Mouse (Mus musculus): Measurements from ENCODE around the gene Rbm19.
A peak's percentile ranks its signal among the peaks of the same experiment; 100 is the strongest.

Gene Rbm19

GRCm38 (mm10) chr5:120171865-120172728 is 55.8 kb downstream of the Rbm19 start:
- peak; percentile 8 for DNase-seq

DNA sequence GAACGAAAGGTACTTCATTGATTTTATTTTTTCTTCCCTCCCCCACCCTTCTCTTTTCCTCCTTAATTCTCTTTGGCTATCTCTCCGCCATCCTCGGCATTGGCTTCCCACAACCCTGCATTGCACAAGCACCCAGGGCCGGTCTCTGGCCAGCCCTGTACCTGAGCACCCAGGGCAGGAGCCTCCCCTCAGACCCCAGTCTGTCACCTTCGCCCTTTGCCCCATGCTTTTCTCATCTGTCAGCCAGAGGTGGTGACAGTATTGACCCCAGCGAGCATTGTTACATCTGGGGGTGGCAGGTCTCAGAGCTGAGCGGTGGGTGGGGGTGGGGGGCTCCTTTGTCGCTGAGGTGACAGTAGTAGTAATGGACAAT is 56.5 kb downstream of the Rbm19 start:
- DNase-seq: no peak

DNA sequence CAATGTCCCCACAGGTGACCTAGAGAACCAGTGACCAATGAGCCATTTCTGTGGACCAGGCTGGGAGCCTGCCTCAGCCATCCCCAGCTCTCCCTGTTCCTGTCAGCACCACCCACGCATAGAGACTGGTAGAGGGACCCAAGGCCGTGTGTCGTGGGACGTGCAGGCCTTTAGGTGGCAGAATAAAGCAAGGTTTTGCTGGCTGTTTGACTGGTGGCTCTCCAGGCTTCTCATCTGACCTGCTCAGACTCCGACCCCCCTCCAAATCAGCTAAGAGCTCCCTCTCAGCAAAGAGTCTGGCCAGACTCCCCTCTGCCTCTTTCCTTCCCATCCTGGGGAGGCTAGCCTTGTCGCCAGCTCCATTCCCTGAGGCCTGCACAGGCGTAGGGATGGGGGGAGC is 58.1 kb downstream of the Rbm19 start:
- DNase-seq: peak; percentile 64

GRCm38 (mm10) chr5:120175217-120175616 is 59.0 kb downstream of the Rbm19 start:
- DNase-seq: no peak

DNA sequence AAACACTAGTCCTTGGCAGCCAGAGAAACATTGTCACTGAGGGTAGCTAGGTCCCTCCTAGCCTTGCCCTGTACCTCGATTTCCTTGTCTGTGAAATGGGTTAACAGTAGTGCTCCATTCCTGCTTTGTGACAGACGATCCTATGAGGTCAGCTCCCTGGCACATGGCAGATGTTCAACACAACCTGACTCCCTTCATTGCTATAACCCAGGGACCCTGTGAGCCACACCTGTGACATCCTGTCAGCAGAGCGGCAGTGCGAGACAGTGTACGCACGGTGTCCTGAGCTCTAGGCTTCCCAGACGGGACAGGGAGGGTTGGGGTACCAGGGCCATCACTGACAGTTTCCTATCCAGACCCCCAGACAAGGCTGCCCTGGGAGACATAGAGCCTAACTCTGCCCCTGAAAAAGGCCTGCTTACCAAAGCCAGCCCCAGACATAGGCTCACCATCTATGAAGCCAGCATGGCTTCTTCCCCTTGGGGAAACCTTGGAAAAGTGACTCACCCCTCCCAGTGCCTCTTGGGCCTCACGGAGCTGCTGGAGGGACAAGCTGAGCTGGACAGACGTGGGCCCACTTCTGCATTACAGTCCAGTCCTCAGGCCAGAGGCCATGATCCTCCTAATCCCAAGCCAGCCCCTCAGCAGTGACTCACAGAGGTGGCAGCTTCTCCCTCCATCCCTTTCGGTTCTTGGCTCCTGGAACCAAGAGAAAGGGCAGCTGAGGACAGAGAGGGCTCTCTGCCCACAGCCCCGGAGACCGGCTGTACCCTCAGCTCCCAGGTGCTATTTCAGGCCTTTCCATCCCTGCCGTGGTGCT is 60.2 kb downstream of the Rbm19 start:
- DNase-seq: peak; percentile 73

- DNase-seq: no peak
Observed at GRCm38 (mm10) chr5:120177066-120177340, 60.7 kb downstream of the Rbm19 start.

GRCm38 (mm10) chr5:120180102-120180501 is 63.8 kb downstream of the Rbm19 start:
- DNase-seq: peak; percentile 35

DNA sequence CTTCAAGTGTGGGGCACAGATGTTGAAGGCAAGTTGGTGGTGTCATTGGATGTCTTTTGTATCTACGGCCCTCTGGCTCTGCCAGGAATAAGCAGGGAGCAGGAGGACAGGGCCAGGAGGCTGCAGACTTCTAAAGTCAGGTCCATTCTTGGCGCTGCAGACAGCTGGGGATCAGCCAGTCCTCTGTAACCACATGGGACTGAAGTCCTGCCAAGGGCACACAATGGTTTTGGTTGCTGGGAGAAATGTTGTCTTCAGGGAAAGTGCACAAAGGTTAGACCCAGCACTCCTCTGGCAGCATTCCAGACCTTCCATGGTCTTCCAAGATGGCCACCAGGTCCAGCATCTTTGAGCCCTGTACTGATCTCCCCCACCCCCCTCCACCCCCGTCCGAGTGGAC is 65.1 kb downstream of the Rbm19 start:
- no peak for DNase-seq

- DNase-seq: no peak
Observed at GRCm38 (mm10) chr5:120183321-120183720, 67.1 kb downstream of the Rbm19 start.

DNA sequence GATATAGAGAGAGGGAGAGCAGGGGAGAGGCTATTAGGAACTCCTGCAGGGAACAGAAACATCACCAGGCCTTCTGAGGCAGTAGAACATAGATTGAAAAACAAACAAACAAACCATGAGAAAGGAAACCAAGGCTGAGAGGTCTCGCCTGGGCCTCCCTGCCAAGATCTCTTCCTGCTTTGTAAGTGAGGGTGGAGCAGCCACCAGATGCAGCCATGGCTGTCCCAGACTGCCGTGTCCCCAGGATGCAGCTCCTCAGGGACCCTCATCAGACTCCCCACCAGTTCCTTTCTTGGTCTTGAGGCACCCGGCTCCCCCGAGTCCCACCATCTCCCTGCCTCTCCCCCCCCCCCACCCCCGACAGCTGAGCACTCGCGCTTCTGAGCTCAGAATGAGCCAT is 67.5 kb downstream of the Rbm19 start:
- no peak for DNase-seq

DNA sequence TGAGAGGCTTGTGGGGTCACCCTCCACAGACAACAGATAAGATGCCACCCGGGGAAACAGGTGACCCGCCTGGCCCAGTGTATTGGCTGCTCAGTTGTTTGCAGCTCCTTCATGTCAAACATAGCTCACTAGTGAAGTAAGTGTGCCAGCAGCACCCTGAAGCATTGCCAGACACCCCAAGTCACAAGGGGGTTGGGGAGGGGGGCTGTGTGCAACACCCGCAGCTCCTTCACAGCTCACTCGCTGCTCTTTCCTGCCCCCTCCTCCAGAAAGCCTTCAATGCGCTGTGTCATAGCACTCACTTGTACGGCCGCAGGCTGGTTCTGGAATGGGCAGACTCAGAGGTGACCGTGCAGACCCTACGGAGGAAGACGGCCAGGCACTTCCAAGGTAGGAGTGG is 69.7 kb downstream of the Rbm19 start:
- DNase-seq: no peak

DNA sequence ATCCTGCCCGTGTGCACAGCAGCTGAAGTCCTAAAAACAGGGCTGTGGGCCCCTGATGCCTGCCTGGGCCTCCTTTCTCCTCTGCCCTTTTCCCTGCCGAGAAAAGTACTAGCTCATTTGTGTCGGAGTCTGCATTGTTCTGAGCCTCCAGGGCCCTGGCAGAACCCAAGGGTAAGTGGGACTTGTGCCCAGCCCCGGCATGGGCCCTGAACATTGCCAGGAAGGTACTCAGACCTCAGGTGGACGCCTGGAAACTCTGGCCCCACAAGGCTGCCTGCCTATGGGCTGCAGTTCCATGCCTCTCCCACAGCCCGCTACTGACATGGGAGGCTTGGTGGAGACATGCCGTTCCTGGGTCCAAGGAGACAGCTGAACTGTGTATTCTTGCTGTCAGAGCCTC is 72.3 kb downstream of the Rbm19 start:
- DNase-seq: peak; percentile 84

DNA sequence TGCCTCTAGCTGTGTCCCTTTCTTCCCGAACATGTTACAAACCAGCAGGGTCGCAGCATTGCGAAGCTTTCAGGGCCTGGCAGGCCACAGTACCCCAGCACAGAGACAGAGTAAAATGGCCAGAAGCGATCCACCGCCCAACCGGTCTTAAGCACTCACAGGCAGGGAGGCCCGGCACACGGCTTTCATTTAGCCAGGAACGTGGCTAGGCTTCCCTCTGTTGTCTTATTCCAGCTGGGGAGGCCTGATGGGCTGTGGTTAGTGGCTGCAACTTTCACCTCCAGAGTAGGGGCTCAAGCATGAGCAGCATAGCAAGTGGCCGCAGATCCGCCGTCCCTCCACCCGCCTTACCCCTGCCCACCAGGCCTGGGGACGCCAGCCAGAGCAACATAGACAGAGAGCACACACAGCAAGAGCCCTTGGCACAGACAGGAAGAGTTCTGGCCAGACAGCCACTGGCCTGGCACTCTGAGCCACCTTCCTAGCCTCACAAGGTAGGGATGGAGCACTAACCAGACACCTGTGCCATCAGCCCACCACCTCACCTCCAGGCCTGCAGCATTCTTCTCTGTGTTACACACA is 73.8 kb downstream of the Rbm19 start:
- DNase-seq: no peak

DNA sequence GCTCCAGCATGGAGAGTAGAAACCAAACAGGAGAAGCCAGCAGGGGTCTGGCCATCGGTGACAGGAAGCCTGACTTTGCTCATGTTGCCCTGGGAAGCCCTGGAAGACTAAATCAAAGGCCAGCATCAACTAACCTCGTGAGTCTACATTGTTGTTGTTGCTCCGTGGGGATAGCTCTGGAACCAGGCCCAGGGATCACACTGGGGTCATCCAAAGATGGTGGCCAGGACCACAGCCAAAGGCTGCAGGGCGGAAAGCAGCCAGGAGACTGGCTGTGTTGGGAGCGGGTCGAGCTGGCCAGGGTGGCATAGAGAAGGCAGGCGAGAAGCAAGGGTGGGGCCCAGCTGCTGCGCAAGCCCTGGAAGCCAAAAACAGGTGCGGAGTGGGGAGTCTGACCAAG is 75.4 kb downstream of the Rbm19 start:
- DNase-seq: no peak

DNA sequence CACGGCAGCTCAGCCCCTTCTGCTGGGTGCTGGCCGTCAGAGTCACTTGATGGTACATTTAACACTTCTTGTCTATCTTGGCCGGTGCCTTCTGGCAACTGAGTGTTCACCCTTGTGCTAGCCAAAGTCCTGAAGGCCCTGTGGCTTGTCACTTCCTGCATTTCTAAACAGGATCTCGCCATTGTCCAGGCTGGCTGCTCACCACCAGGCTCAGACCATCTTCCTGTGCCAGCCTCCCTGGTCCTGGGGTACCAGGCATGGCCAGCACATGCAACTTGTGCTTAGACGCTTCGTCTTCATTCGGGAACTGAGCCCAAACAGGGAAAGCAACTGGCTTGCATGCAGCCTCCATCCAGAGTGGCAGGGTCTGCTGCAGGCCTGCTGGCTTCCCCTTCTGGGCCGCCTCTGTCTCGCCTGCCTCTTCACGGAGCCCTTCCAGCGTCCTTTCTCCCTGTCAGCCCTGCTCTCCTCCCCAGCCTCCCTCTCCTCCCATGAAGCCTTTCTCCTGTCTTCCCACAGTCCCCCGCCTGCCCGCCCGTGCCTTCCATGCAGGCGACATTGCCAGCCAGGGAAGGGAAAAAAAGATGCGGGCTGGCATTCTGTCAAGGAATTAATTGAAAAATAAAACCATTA is 78.2 kb downstream of the Rbm19 start:
- DNase-seq: no peak

- no peak for DNase-seq
Observed at GRCm38 (mm10) chr5:120194948-120195347, 78.7 kb downstream of the Rbm19 start.

DNA sequence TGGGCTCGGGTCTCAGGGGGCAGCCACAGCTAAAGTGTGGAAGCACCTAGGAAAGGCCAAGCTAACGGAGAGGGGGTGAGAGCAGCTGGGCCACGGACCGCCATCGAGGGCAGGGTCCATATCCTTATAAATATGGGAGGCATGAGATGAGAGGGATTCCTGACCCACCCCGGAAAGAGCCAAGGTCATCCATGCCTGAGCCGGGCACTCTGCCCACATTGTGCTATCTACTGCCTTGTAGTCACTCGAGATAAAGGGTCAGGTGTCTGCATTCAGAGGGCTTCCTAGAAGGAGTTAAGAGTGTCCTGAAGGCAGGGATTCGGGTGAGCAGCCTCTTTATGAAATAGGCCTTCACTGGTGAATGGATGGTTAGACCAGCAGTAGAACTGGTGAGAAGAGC is 80.6 kb downstream of the Rbm19 start:
- DNase-seq: no peak

GRCm38 (mm10) chr5:120197813-120198387 is 81.6 kb downstream of the Rbm19 start:
- DNase-seq: no peak

GRCm38 (mm10) chr5:120199865-120200264 is 83.6 kb downstream of the Rbm19 start:
- DNase-seq: no peak

DNA sequence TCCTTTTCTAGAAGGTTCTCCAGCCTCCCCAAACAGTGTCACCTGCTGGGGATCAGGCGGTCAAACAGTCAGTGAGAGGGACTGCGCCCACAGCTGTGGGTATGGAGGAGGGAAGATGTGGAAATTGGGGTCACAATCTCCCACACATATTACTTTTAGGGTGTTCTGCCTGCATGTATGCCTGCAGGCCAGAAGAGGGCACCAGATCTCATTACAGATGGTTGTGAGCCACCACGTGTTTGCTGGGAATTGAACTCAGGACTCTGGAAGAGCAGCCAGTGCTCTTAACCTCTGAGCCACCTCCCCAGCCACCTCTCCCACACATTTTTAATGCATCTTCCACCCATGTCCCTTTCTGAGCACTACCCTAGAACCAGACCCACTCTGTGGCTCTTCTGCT is 88.1 kb downstream of the Rbm19 start:
- DNase-seq: no peak

GRCm38 (mm10) chr5:120206313-120206943 is 90.2 kb downstream of the Rbm19 start:
- no peak for DNase-seq

DNA sequence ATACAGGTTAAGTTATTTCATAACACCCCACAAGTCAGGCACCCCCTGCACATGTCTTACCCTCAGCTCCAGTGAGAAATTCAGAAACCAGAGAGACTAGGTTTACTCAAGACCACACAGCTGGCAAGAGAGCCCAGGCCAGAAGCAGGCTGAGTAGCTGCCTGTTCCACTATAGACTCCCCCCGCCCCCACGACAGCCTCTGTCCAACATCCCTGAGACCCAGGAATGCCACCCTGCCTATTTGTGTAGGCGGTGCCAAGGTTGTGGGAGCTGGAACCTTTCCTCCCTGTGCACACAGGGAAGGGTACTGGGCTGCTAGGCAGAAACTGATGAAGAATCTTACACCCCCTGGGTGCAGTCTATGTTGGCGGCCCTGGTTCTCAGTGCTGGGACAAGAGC is 91.2 kb downstream of the Rbm19 start:
- DNase-seq: no peak

DNA sequence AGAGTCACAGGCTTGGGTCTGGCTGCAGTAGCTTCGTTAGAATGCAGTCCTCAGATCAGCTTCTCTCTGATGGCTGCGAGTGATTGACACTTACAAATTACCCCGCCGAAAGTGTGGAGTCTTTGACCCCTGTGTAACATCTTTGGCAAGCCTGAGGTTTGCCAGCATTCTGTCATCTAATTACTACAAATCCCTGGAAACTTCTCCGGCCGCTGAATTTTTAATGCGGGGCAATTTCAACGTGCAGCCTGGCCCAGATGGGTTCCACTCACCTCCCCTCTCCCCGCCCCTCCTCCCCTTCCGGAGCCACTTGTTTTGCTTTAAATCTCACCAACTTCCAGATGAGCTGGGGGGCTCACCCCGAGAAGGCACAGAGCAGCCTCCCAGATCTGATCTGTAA is 94.4 kb downstream of the Rbm19 start:
- no peak for DNase-seq

All from cerebellum, adult 11 months (tissue).